Mouse (Mus musculus): Measurements from ENCODE around the gene Sumo3. TPM values are rescaled to one million over a fixed set of nuclear protein-coding genes. Genes with fewer than 3 reads are reported as not detected.

Sumo3 gene
- polyA plus RNA-seq (2017; shearing (Covaris generic)): 100 to 1,000 TPM in 1 of 2 experiments, 10 to 100 TPM in 1; 95.5 to 116 TPM

GRCm38 (mm10) chr10:77605908-77606826, at the start of gene Sumo3, which contains the start of gene Gm49325:
Sumo3 (plus strand) TSS chr10:77606097.
Gm49325 (plus strand) TSS chr10:77606197.

GRCm38 (mm10) chr10:77581408-77582284, 24.3 kb upstream of the Sumo3 start, which contains the start of gene Pttg1ip:
Pttg1ip (plus strand) TSS chr10:77581720.

GRCm38 (mm10) chr10:77622055-77622988, 16.4 kb downstream of the Sumo3 start, which contains the start of gene Ube2g2:
Ube2g2 (plus strand) TSS chr10:77622275.

Other genes with a start within 250 kb of the Sumo3 start
- gene Adarb1, start 187.8 kb upstream of the Sumo3 start, polyA plus RNA-seq (2017; shearing (Covaris generic)): 1 to 10 TPM; 1.5 to 6.0 TPM
- gene Fam207a, start 90.3 kb upstream of the Sumo3 start, polyA plus RNA-seq (2017; shearing (Covaris generic)): 10 to 100 TPM; 42.4 to 43.5 TPM
- 100 to 1,000 TPM; 542 to 549 TPM for gene Itgb2, start 75.8 kb upstream of the Sumo3 start, polyA plus RNA-seq (2017; shearing (Covaris generic))
- gene Pttg1ip, start 24.4 kb upstream of the Sumo3 start, polyA plus RNA-seq (2017; shearing (Covaris generic)): 100 to 1,000 TPM in 1 of 2 experiments, 10 to 100 TPM in 1; 89.0 to 125 TPM
- gene Gm49325, start 100 bp downstream of the Sumo3 start, polyA plus RNA-seq (2017; shearing (Covaris generic)): 1 to 10 TPM in 1 of 2 experiments, not detected in 1; 2.4 TPM
- gene Ube2g2, start 16.2 kb downstream of the Sumo3 start, polyA plus RNA-seq (2017; shearing (Covaris generic)): 10 to 100 TPM; 44.0 to 51.5 TPM
- gene Tspear, start 80.5 kb downstream of the Sumo3 start, polyA plus RNA-seq (2017; shearing (Covaris generic)): 1 to 10 TPM in 1 of 2 experiments, under 1 TPM in 1; 0.58 to 1.0 TPM
- 1 to 10 TPM in 1 of 2 experiments, not detected in 1; 1.2 TPM for gene Gm19402, start 84.7 kb downstream of the Sumo3 start, polyA plus RNA-seq (2017; shearing (Covaris generic))
- under 1 TPM; 0.53 to 0.62 TPM for gene Gm9508, start 91.1 kb downstream of the Sumo3 start, polyA plus RNA-seq (2017; shearing (Covaris generic))
- gene Gm10272, start 100.5 kb downstream of the Sumo3 start, polyA plus RNA-seq (2017; shearing (Covaris generic)): not detected
- not detected for gene Gm10024, start 105.4 kb downstream of the Sumo3 start, polyA plus RNA-seq (2017; shearing (Covaris generic))
- gene Gm10142, start 109.7 kb downstream of the Sumo3 start, polyA plus RNA-seq (2017; shearing (Covaris generic)): not detected
- not detected for gene Krtap12-1, start 114.5 kb downstream of the Sumo3 start, polyA plus RNA-seq (2017; shearing (Covaris generic))
- gene Gm10100, start 120.4 kb downstream of the Sumo3 start, polyA plus RNA-seq (2017; shearing (Covaris generic)): not detected
- not detected for gene Gm18596, start 136.5 kb downstream of the Sumo3 start, polyA plus RNA-seq (2017; shearing (Covaris generic))
- under 1 TPM in 1 of 2 experiments, not detected in 1; 0.81 TPM for gene Gm9736, start 145.3 kb downstream of the Sumo3 start, polyA plus RNA-seq (2017; shearing (Covaris generic))
- gene Gm3233, start 153.6 kb downstream of the Sumo3 start, polyA plus RNA-seq (2017; shearing (Covaris generic)): not detected
- not detected for gene Gm3238, start 165.2 kb downstream of the Sumo3 start, polyA plus RNA-seq (2017; shearing (Covaris generic))
- not detected for gene Gm7138, start 170.8 kb downstream of the Sumo3 start, polyA plus RNA-seq (2017; shearing (Covaris generic))
- gene Gm3250, start 176.4 kb downstream of the Sumo3 start, polyA plus RNA-seq (2017; shearing (Covaris generic)): not detected
- 1 to 10 TPM in 1 of 2 experiments, not detected in 1; 1.3 TPM for gene Gm7137, start 182.1 kb downstream of the Sumo3 start, polyA plus RNA-seq (2017; shearing (Covaris generic))
- not detected for gene Gm9639, start 189.0 kb downstream of the Sumo3 start, polyA plus RNA-seq (2017; shearing (Covaris generic))
- gene Gm19668, start 193.0 kb downstream of the Sumo3 start, polyA plus RNA-seq (2017; shearing (Covaris generic)): not detected
- not detected for gene Gm9507, start 205.7 kb downstream of the Sumo3 start, polyA plus RNA-seq (2017; shearing (Covaris generic))
- not detected for gene Gm2696, start 208.6 kb downstream of the Sumo3 start, polyA plus RNA-seq (2017; shearing (Covaris generic))
- not detected for gene Krtap10-4, start 221.0 kb downstream of the Sumo3 start, polyA plus RNA-seq (2017; shearing (Covaris generic))
- gene Krtap10-10, start 229.8 kb downstream of the Sumo3 start, polyA plus RNA-seq (2017; shearing (Covaris generic)): under 1 TPM in 1 of 2 experiments, not detected in 1; 0.33 TPM
- gene Gm36176, start 240.7 kb downstream of the Sumo3 start, polyA plus RNA-seq (2017; shearing (Covaris generic)): not detected
- not detected for gene Gm10318, start 246.8 kb downstream of the Sumo3 start, polyA plus RNA-seq (2017; shearing (Covaris generic))

Data from inflammation-experienced regulatory T-cells (primary cell).